Mouse (Mus musculus) splenic B cell, adult 2 months (primary cell): ENCODE data around the gene Ndufb2.

Experiments
- DNase-seq: peaks from one replicate; pipeline ENCODE4 v3.0.0-alpha.2; 2011; ENCODE audit warnings: low read depth, low spot score
- H3K27me3 ChIP-seq: 2 replicates; pipeline ENCODE4 v1.6.1; 2012; ENCODE audit warnings: mild to moderate bottlenecking, low read length, moderate library complexity, mixed read lengths; ENCODE audit not compliant: control insufficient read depth, poor library complexity, insufficient read depth, severe bottlenecking
- H3K36me3 ChIP-seq: 2 replicates; pipeline ENCODE4 v1.6.1; 2012; ENCODE audit warnings: mild to moderate bottlenecking, low read length, moderate library complexity, mixed read lengths; ENCODE audit not compliant: control insufficient read depth, poor library complexity, insufficient read depth, severe bottlenecking

The Ndufb2 gene

DNA sequence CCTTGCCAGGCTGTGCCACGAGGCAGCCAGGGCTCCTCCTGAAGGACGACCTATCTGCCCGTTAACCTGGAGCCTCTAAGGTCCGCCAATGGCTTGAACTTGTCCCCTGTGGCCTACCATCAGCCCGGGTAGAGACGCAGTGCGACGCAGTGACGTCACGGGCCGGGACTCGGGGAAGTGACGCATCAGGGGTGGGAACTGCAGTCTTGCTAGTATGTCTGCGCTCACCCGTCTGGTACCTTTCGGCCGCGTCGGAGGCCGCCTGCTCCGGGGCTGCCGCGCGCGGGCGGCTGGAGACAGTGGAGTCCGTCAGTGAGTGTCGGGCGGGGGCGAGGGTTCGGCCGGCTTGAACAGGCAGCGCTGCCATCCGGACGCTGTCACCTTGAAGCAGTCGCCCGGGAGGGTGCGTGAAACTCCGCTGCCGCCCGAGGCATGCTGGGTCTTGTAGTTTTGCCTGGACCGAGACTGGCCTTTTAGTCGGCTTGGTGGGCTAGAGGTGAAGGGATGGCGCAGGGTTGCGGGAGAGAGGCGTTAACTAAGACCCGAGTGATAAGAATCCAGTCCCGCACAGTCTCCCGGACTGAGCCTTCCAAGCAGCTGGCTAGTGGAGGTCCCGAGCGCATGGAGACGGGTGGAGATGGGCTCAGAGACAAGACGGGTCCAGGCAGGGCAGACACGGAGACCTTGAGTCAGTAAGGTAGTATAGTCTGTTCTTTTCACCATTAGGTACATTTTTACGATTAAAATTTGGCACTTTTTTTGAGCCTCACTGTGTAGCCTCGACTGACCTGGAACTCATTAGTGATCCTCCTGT lies at the start of gene Ndufb2:
Gene Ndufb2, plus strand, starts transcription at position 174 of the 814 bp plus-strand sequence.
- H3K27me3 ChIP-seq, result no peaks in the 10 kb centered on the region
- peak; percentile 94 for DNase-seq
- H3K36me3 ChIP-seq, result no peaks in the 10 kb centered on the region

DNA sequence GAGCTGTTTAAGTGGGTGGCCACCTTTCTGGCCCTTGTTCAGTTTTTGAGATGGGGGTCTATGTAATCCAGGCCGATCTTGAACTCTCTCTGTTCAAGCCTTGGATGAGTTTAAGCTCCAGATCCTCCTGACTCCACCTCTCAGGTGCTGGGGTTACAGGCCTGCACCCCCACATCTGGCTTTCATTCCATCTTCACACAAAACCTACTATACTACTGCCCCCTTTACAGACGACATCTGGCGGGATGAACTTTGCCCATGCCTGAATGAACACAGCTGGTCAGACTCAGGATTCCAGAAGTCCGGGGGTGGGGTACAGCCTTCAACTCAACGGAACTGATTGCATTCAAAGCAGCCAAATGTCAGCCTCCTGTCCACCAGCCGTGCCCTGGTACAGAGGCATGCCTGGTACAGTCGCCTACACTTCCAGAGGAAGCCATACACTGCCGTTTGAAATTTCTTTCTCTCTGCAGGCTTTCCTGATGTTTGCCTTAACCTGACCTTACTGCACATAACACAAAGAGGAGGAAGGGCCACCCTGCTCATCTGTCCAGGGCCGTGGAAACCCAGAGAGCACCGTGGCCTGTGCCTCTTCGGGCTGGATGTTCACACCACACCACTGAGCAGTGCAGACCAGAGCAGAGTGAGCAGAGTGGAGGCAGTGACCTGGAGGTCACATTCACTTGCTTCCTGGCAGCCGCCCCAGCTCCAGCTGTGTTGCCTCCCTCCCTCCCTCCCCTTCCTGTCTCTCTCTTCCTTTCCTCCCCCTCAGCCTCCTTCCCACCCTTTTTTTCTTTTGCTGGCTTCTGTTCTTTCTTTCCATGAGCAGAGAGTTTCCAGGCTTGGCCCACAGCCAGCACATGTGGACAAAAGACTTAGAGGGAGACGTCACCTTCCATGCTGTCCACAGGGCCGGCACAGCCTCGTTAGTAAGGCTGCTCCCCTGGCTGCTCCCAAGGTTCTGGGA lies 49.5 kb upstream of the Ndufb2 start:
- H3K36me3 ChIP-seq, result no peaks in the 10 kb centered on the region
- no peak for DNase-seq

DNA sequence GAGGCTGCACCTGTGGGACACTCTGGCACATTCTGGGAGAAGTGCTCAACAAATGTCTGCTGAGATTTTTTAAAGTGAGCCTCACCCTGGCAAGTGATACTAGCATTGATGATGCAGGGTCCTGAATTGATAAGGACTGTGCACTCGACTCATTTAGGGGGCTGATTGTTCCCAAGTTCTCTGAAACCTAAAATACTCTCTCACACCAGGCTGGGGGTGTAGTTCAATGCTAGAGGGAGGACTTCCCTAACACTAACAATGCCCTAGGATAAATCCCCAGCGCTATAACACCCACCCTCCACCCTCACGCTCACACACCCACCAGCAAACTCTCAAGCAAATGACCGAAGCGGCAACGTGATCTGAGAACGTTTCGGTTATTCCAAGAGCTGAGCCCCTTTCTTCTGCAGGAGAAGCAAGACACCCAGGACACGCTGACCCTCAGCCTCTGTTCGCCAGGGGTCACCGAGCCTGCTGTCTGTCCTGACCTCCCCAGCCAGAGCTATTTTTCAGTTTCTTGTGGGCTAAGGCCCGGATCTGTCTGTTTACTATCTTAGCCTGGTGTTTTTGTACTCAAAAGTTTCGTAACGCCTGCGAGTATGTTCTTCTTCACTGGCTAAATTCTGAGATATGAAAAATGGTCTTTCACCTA lies 48.5 kb upstream of the Ndufb2 start:
- no peak for DNase-seq
- Histone ChIP-seq H3K36me3 (no peaks in the 10 kb centered on the region), H3K27me3 (no peaks in the 10 kb centered on the region)

More for the DNA sequence above, 49.5 kb upstream of the Ndufb2 start:
- no peaks in the 10 kb centered on the region for H3K27me3 ChIP-seq

DNA sequence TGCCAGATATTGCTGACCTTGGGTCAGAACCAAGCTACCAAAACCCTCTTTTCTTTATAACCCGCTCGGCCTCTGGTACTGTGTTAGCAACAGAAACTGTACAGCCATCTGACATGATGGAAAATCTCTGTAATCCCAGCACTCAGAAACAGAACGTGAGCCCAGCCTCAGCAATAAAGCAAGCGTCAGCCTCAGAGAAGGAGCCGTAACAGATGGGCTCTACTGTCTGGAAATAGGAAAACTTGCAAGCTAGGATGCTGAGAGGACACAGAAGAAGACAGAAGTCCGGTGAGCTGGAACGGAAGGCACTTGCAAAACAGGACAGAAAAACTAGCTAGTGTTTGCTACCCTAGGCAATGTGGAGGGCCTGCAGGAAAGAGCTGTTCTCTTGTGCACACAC lies 46.9 kb upstream of the Ndufb2 start:
- Histone ChIP-seq H3K27me3 (no peaks in the 10 kb centered on the region), H3K36me3 (no peaks in the 10 kb centered on the region)
- no peak for DNase-seq

DNA sequence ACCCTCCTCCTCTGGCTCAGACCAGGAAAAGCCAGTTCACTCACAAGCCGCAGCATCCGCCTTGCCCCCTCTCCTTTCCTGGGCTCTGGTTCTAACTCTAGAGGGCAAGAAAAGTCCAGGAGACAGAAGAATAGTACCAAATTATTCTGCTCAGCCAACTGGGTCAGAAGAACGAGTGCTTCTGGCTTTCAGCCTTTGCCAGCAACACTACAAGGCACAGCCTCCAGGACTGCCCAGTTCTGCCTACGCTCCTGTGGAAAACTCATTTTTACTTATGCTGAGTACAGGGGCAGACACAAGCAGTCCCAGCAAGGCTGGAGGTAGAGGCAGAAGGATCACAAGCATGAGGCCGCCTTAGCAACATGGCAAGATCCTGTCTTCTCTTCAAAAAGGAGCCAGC lies 44.3 kb upstream of the Ndufb2 start:
- DNase-seq, result no peak
- H3K27me3 ChIP-seq, result no peaks in the 10 kb centered on the region
- no peaks in the 10 kb centered on the region for H3K36me3 ChIP-seq

DNA sequence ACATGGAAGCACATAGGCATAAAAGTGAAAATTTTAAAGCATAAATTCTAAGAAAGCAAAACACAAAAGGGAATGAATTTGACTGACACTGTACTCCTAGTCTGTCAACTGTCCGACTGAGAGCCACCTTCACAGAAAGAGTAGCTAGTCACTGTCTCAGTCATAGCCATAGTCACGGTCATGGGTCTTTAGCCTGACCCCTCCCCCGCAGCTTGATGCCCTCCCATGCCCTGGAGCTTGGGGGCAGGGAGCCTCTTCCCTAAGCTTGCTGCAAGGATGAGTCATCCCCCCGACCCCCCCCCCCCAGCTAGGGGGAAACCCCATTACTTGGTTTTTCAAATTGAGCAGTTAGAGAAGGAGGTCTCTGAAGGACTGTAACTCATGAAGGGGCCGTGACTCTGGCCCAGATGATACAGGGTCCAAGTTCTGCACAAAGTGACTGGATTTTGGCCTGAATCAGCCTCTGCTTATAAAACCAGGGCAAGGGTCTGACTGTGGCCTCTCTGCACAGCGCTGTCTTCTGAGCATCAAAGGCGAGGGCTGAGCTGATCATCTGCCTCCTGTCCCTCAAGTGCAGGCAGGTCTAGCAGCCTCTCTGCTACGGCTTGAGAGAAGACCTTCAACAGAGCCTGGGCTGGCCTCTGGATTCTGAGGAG lies 40.3 kb upstream of the Ndufb2 start:
- no peaks in the 10 kb centered on the region for H3K27me3 ChIP-seq
- DNase-seq, result peak; percentile 18

DNA sequence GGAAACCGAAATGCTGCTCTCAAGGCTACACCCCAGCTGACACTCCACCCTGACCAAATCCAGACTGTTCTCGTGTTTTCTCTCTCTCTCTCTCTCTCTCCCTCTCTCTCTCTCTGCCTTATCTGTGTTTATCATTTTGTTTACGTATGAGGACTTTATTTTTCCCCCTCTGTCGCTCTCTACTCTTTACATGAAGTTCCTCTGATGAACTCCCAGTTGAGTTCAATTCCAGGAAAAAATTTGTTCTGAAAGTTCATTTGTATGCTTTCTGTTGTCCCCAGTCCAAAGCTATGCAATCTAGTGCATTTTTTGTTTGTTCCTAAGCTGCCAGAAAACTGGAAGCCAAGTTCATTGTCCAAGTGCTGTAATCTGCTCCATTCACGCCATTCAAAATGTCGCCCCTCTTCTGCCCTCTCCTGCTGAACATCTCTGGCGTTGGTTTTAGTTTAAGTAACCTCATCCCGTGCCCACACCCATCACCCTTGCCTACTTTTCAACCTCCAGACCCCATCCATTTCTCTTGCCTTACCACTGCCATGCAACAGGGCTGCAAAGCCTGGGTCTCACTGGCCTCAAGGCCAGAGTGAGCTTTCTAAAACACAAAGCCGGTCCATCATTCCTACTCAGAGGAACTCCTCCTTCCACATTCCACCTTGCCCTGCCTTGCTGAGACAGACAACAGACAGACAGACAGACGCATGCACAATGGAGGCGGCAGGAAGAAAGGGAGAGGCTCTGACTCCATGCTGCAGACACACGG lies 37.3 kb upstream of the Ndufb2 start:
- Histone ChIP-seq H3K36me3 (no peaks in the 10 kb centered on the region), H3K27me3 (no peaks in the 10 kb centered on the region)
- no peak for DNase-seq

More for the DNA sequence above, 40.3 kb upstream of the Ndufb2 start:
- H3K36me3 ChIP-seq, result no peaks in the 10 kb centered on the region

DNA sequence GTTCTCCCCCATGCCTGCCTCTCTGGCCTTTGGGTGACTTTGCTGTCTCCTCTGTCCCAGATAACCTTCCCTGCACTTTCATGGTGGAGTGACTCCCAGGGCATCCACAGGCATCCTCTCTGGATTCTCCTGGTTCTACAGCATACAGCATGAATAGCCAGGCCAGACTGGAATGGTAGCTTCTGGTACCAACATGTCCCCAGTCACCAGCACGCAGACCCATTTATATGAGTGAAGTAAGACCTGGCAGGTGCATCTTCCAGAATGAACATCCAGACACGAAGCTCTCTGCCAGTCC lies 36.8 kb upstream of the Ndufb2 start:
- Histone ChIP-seq H3K27me3 (no peaks in the 10 kb centered on the region), H3K36me3 (no peaks in the 10 kb centered on the region)
- DNase-seq, result no peak

DNA sequence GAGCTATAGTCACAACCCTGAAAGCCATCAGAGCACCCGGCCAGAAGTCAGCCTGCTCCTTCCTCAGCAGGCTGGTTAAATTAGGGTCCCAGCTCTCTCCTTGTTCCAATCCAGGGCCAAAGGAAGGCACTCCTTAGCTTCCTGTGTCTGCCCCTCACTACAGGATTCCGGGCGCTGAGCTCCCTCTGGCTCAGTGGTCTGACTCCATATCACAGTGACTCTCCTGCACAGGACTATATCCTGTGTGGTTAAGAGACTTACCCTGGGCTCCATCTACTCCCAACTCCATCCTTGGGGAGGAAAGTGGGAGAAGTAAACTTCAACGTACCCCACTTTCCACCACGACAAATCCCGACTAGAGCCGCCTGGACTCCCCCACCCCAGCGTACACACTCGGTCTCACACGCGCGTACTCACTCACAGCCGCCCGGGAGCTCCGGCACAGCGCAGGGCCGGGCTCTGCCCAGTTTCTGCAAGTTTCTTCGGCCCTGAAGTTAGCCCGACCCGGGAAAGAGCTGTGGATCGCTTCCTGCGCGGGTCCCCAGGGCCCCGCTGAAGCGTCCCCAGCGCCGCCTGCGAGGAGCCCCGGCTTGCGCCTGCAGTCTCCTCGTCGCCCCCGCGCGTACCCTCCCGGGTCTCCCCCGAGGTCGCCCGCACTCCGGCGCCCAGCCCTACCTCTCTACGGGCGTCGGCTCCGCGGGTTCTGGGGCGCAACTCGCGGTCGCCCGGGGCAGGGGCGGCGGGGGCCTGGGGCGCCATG lies 35.3 kb upstream of the Ndufb2 start:
- no peak for DNase-seq

DNA sequence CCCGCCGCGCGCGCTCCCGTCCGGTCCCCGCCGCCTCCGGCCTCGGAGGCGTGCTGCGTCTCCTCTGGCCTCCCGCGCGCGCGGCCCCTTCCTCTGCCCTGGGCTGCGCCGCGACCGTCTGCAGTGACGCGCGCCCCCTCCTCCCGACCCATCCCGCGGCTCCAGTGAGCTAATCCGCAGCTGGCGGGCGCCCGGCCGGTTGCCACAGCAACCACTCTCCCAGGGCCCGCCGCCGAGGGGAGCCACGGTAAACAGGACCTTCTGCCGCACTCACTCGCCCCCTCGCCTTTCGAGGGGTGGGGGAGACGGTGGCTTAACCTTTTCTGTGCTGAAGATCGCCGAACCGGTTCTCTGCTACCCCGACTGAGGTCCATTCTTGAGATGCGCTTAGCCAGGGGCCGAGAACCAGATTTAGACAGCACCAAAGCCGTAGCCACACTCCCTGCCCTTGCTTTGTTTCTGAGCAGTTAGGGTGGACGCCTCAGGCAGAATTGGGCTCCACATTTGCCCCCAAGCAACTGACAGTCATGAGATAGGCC lies 34.6 kb upstream of the Ndufb2 start, which contains the start of gene Dennd2a:
Gene Dennd2a, minus strand, starts transcription at position 145 of the 539 bp plus-strand sequence.
- peak; percentile 6 for DNase-seq
- no peaks in the 10 kb centered on the region for H3K36me3 ChIP-seq
- H3K27me3 ChIP-seq, result no peaks in the 10 kb centered on the region

More for the DNA sequence above, 35.3 kb upstream of the Ndufb2 start:
- no peaks in the 10 kb centered on the region for H3K27me3 ChIP-seq
- H3K36me3 ChIP-seq, result no peaks in the 10 kb centered on the region

DNA sequence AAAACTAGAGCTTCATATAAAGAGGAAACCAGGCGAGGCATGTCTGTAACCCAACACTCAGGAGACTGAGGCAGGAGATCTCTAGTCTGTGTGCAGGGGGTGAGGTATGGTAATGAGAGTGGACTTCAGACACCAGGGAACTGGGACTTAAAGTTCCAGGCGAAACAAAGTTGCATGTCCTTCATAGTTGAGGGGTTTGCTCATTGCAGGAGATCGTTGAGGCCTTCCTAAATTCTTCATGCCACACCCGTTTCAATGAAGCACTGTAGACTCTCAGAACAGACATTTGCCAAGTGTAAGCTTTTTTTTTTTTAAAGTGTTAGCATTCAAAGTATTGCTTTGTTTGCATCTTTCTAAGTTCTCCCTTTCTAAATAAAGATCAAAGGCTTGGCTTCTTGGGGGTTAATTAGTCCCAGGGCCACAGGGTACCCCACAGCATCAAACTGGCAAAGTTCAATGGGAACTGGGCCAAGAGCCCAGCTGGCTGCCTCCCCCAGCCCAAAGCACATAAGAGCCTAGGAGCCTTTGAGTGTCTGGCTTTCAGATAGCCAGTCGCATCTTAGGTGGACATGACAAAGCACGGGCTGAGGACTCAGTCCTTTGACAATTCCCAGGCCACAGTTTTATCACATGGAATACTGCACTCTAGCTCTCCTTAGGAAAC lies 33.0 kb upstream of the Ndufb2 start:
- Histone ChIP-seq H3K27me3 (no peaks in the 10 kb centered on the region), H3K36me3 (no peaks in the 10 kb centered on the region)
- no peak for DNase-seq

DNA sequence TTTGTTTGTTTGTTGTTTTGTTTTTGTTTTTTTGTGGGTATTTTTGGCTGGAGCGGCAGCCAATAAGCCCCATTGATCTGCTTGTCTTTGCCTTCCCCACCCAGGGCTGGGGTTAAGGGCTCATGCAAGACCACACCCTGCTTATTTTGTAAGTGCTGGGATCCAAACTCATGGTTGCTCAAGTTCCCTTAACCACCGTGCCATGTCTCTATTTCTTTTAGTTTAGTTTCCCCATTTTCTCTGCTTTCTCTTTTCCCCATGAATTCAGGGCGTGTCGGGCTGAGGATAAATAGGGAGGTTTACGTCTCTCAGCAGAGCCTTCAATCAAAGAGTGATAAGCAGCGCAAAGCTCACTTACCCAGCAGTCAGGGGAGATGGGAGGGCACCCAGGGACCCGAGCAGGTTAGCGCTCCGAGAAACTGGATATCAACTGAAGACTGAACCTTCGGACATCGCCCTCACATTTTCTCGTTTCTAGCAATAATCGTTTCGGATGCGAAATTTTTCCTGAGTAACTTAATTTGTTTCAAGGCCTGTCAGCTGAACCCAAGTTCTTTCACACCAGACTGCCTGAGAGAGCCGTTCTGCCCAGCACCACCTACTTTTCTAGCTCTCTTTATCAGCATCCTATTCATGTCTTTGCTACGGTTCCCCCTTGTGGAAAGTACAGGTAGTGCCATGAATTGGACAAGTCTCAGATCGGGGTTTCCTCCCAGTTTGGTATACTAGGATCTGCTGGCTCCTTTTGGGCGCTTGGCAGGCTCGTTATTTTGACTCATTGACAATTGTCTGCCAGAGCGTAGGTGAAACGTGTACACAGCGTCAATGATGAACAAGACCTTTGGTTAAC lies 30.0 kb upstream of the Ndufb2 start:
- peak; percentile 86 for DNase-seq
- H3K27me3 ChIP-seq, result no peaks in the 10 kb centered on the region
- H3K36me3 ChIP-seq, result no peaks in the 10 kb centered on the region
